Mouse (Mus musculus): ENCODE results near the gene Lrp5. TPM values are rescaled to one million over a fixed set of nuclear protein-coding genes. Genes with fewer than 3 reads are reported as not detected.
A peak's percentile ranks its signal among the peaks of the same experiment; 100 is the strongest.

Gene Lrp5
- polyA plus RNA-seq, 1 experiment from 2014 or later: 2.3 TPM

GRCm38 (mm10) chr19:3650448-3650847 lies 35.9 kb downstream of the Lrp5 start:
- H3K36me3 ChIP-seq: peaks cover 17% of the 10 kb centered on the region
- no peak overlapping the region for H3K27ac ChIP-seq (replicated peaks)
- no peak for ATAC-seq (replicated peaks)
- H3K27me3 ChIP-seq: no peaks in the 10 kb centered on the region
- H3K4me3 ChIP-seq: no peak overlapping the region
- 92% methylated on average over 3 of the region's 3 CpGs for WGBS
- H3K4me2 ChIP-seq (replicated peaks): no peak overlapping the region
- no peak overlapping the region for H3K9ac ChIP-seq (replicated peaks)
- no peaks in the 10 kb centered on the region for H3K4me1 ChIP-seq
- H3K9me3 ChIP-seq: no peaks in the 10 kb centered on the region

GRCm38 (mm10) chr19:3648830-3649450 lies 37.4 kb downstream of the Lrp5 start:
- Histone ChIP-seq H3K9me3 (no peaks in the 10 kb centered on the region), H3K4me1 (no peaks in the 10 kb centered on the region), H3K4me2 (replicated peaks) (no peak overlapping the region), H3K27me3 (no peaks in the 10 kb centered on the region), H3K4me3 (no peak overlapping the region), H3K27ac (replicated peaks) (no peak overlapping the region), H3K36me3 (peaks cover 17% of the 10 kb centered on the region), H3K9ac (replicated peaks) (no peak overlapping the region)
- 55% methylated on average over 8 of the region's 11 CpGs for WGBS
- ATAC-seq (replicated peaks): no peak

GRCm38 (mm10) chr19:3647999-3648398 lies 38.4 kb downstream of the Lrp5 start:
- H3K9ac ChIP-seq (replicated peaks): no peak overlapping the region
- H3K27me3 ChIP-seq: no peaks in the 10 kb centered on the region
- H3K4me2 ChIP-seq (replicated peaks): no peak overlapping the region
- ATAC-seq (replicated peaks): no peak
- H3K4me3 ChIP-seq: no peak overlapping the region
- 95% methylated on average over 3 of the region's 3 CpGs for whole genome bisulfite sequencing
- H3K27ac ChIP-seq (replicated peaks): no peak overlapping the region
- no peaks in the 10 kb centered on the region for H3K9me3 ChIP-seq
- H3K36me3 ChIP-seq: peaks cover 17% of the 10 kb centered on the region
- H3K4me1 ChIP-seq: no peaks in the 10 kb centered on the region

- Histone ChIP-seq H3K27ac (replicated peaks) (no peak overlapping the region), H3K9me3 (no peaks in the 10 kb centered on the region), H3K4me2 (replicated peaks) (no peak overlapping the region), H3K9ac (replicated peaks) (no peak overlapping the region), H3K27me3 (no peaks in the 10 kb centered on the region), H3K4me3 (no peak overlapping the region), H3K36me3 (peaks cover 3% of the 10 kb centered on the region; the same call in 1 of the 2 replicates), H3K4me1 (peaks cover 20% of the 10 kb centered on the region)
- 87% methylated on average over 3 of the region's 3 CpGs for WGBS
- ATAC-seq (replicated peaks): no peak
Observed at GRCm38 (mm10) chr19:3645813-3646212, 40.6 kb downstream of the Lrp5 start.

GRCm38 (mm10) chr19:3645318-3645717 lies 41.0 kb downstream of the Lrp5 start:
- Histone ChIP-seq H3K4me3 (no peak overlapping the region), H3K4me2 (replicated peaks) (no peak overlapping the region), H3K9me3 (no peaks in the 10 kb centered on the region), H3K9ac (replicated peaks) (no peak overlapping the region), H3K4me1 (peaks cover 20% of the 10 kb centered on the region), H3K27me3 (no peaks in the 10 kb centered on the region), H3K36me3 (peaks cover 3% of the 10 kb centered on the region; the same call in 1 of the 2 replicates), H3K27ac (replicated peaks) (no peak overlapping the region)
- WGBS: 90% methylated on average over 4 of the region's 4 CpGs
- no peak for ATAC-seq (replicated peaks)

- H3K9ac ChIP-seq (replicated peaks): no peak overlapping the region
- H3K36me3 ChIP-seq: no peaks in the 10 kb centered on the region
- 91% methylated on average over 7 of the region's 7 CpGs for WGBS
- no peak overlapping the region for H3K4me3 ChIP-seq
- no peak overlapping the region for H3K4me2 ChIP-seq (replicated peaks)
- no peaks in the 10 kb centered on the region for H3K27me3 ChIP-seq
- no peak for ATAC-seq (replicated peaks)
- no peaks in the 10 kb centered on the region for H3K9me3 ChIP-seq
- H3K4me1 ChIP-seq: peaks cover 30% of the 10 kb centered on the region
- H3K27ac ChIP-seq (replicated peaks): no peak overlapping the region
Observed at GRCm38 (mm10) chr19:3639561-3639960, 46.8 kb downstream of the Lrp5 start.

GRCm38 (mm10) chr19:3638698-3639097 lies 47.7 kb downstream of the Lrp5 start:
- Histone ChIP-seq H3K9ac (replicated peaks) (no peak overlapping the region; the same call in 1 of the 2 replicates), H3K36me3 (no peaks in the 10 kb centered on the region), H3K27me3 (no peaks in the 10 kb centered on the region), H3K9me3 (no peaks in the 10 kb centered on the region), H3K4me3 (no peak overlapping the region), H3K4me2 (replicated peaks) (no peak overlapping the region), H3K27ac (replicated peaks) (peak overlapping the region; percentile 27; the same call in 1 of the 2 replicates), H3K4me1 (peaks cover 30% of the 10 kb centered on the region)
- 16% methylated on average over 8 of the region's 8 CpGs for WGBS
- ATAC-seq (replicated peaks): no peak

GRCm38 (mm10) chr19:3632018-3632417 lies 54.3 kb downstream of the Lrp5 start:
- Histone ChIP-seq H3K9ac (replicated peaks) (no peak overlapping the region), H3K36me3 (no peaks in the 10 kb centered on the region), H3K9me3 (no peaks in the 10 kb centered on the region), H3K4me1 (no peaks in the 10 kb centered on the region), H3K4me3 (no peak overlapping the region), H3K27ac (replicated peaks) (no peak overlapping the region), H3K4me2 (replicated peaks) (no peak overlapping the region), H3K27me3 (no peaks in the 10 kb centered on the region)
- no peak for ATAC-seq (replicated peaks)
- 93% methylated on average over 7 of the region's 7 CpGs for WGBS

GRCm38 (mm10) chr19:3631431-3631830 lies 54.9 kb downstream of the Lrp5 start:
- H3K4me1 ChIP-seq: no peaks in the 10 kb centered on the region
- H3K4me3 ChIP-seq: no peak overlapping the region
- H3K4me2 ChIP-seq (replicated peaks): no peak overlapping the region
- no peak for ATAC-seq (replicated peaks)
- no peak overlapping the region for H3K9ac ChIP-seq (replicated peaks)
- no peaks in the 10 kb centered on the region for H3K36me3 ChIP-seq
- no peak overlapping the region for H3K27ac ChIP-seq (replicated peaks)
- no peaks in the 10 kb centered on the region for H3K9me3 ChIP-seq
- no peaks in the 10 kb centered on the region for H3K27me3 ChIP-seq
- WGBS: 91% methylated on average over 5 of the region's 5 CpGs

GRCm38 (mm10) chr19:3630486-3630885 lies 55.9 kb downstream of the Lrp5 start:
- no peaks in the 10 kb centered on the region for H3K36me3 ChIP-seq
- H3K27me3 ChIP-seq: no peaks in the 10 kb centered on the region
- no peak overlapping the region for H3K27ac ChIP-seq (replicated peaks)
- H3K4me1 ChIP-seq: no peaks in the 10 kb centered on the region
- WGBS: 91% methylated on average over 5 of the region's 5 CpGs
- H3K9me3 ChIP-seq: no peaks in the 10 kb centered on the region
- H3K4me3 ChIP-seq: no peak overlapping the region
- ATAC-seq (replicated peaks): no peak
- no peak overlapping the region for H3K9ac ChIP-seq (replicated peaks)
- no peak overlapping the region for H3K4me2 ChIP-seq (replicated peaks)

- no peaks in the 10 kb centered on the region for H3K27me3 ChIP-seq
- no peaks in the 10 kb centered on the region for H3K9me3 ChIP-seq
- 96% methylated on average over 20 of the region's 20 CpGs for WGBS
- no peak overlapping the region for H3K4me2 ChIP-seq (replicated peaks)
- no peak overlapping the region for H3K4me3 ChIP-seq
- H3K36me3 ChIP-seq: no peaks in the 10 kb centered on the region
- no peak overlapping the region for H3K27ac ChIP-seq (replicated peaks)
- no peaks in the 10 kb centered on the region for H3K4me1 ChIP-seq
- H3K9ac ChIP-seq (replicated peaks): no peak overlapping the region
- no peak for ATAC-seq (replicated peaks)
Observed at GRCm38 (mm10) chr19:3630027-3630426, 56.3 kb downstream of the Lrp5 start.

- Histone ChIP-seq H3K9me3 (no peaks in the 10 kb centered on the region), H3K9ac (replicated peaks) (no peak overlapping the region), H3K4me3 (no peak overlapping the region), H3K36me3 (no peaks in the 10 kb centered on the region), H3K27me3 (no peaks in the 10 kb centered on the region), H3K4me2 (replicated peaks) (no peak overlapping the region), H3K27ac (replicated peaks) (no peak overlapping the region), H3K4me1 (no peaks in the 10 kb centered on the region)
- WGBS: 92% methylated on average over 8 of the region's 8 CpGs
- ATAC-seq (replicated peaks): no peak
Observed at GRCm38 (mm10) chr19:3628223-3628622, 58.1 kb downstream of the Lrp5 start.

- no peak overlapping the region for H3K4me2 ChIP-seq (replicated peaks)
Observed at GRCm38 (mm10) chr19:3625111-3625510, 61.3 kb downstream of the Lrp5 start.

More at GRCm38 (mm10) chr19:3625111-3625510, 61.3 kb downstream of the Lrp5 start:
- no peaks in the 10 kb centered on the region for H3K9me3 ChIP-seq
- ATAC-seq (replicated peaks): no peak
- 91% methylated on average over 7 of the region's 7 CpGs for WGBS
- peaks cover 8% of the 10 kb centered on the region for H3K36me3 ChIP-seq
- no peak overlapping the region for H3K27ac ChIP-seq (replicated peaks)
- H3K4me1 ChIP-seq: no peaks in the 10 kb centered on the region
- no peak overlapping the region for H3K4me3 ChIP-seq
- no peaks in the 10 kb centered on the region for H3K27me3 ChIP-seq
- no peak overlapping the region for H3K9ac ChIP-seq (replicated peaks)

Data from forebrain, embryonic 15.5 days (tissue).